Comparison of ENCODE assay signal across 30 mouse cellular contexts in the genomic region with DNA sequence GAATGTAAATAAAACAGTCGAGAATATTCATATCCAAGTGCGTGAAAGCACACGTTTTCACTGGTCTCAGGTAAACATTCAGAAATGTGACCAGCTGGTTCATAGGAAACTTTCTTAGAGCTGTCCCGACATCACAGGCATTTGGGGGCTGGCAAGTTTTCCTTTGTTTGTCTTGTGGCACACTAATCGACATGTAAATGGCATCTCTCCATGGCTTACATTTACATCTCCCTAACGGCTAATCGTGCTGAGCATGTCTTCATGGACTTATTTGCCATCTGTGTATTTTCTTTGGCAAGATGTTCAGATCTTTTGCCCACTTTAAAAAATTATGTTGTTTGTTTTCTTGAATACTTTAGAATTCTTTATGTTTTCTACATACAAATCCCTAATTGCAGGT. TPM values are rescaled to one million over a fixed set of nuclear protein-coding genes. Genes with fewer than 3 reads are reported as not detected.
"Had no signal": no experiment of that assay in that cellular context is flagged by ENCODE, and none has a peak within 500 bp of the region (broad histone marks: within the 10 kb centered on the region; RNA-seq: fewer than 3 reads in every experiment).

No protein-coding gene starts in this region.

- ATAC-seq: forebrain, embryonic 15.5 days had no signal

- H3K9me3 ChIP-seq: embryonic facial prominence, embryonic 10.5 days; embryonic facial prominence, embryonic 12.5 days; embryonic facial prominence, embryonic 13.5 days; embryonic facial prominence, embryonic 15.5 days; forebrain, embryonic 10.5 days; forebrain, embryonic 12.5 days; forebrain, embryonic 15.5 days; heart, embryonic 10.5 days had no signal

- H3K4me3 ChIP-seq: embryonic facial prominence, embryonic 10.5 days; embryonic facial prominence, embryonic 12.5 days; embryonic facial prominence, embryonic 13.5 days; embryonic facial prominence, embryonic 15.5 days; erythroblast, embryonic 14.5 days; forebrain, embryonic 10.5 days; forebrain, embryonic 12.5 days; forebrain, embryonic 15.5 days; gastrocnemius, adult 2 months; heart, adult 2 months; heart, embryonic 10.5 days had no signal

- DNase-seq: cerebellum, adult 8-10 months; cerebellum, adult 9-10 months; cerebellum, adult 9-11 months; cerebellum, postnatal 10 days; cerebellum, postnatal 14 days; cerebellum, postnatal 25 days; cerebellum, postnatal 36 days; embryo, embryonic 11 days; gastrocnemius, adult 2 months; gastrocnemius, postnatal 10 days; gastrocnemius, postnatal 14 days; gastrocnemius, postnatal 25 days; gastrocnemius, postnatal 36 days; heart, adult 11 months; heart, adult 18-20 months; heart, adult 2 months had no signal

- H3K4me2 ChIP-seq: embryonic facial prominence, embryonic 12.5 days; embryonic facial prominence, embryonic 13.5 days; embryonic facial prominence, embryonic 15.5 days; forebrain, embryonic 12.5 days; forebrain, embryonic 15.5 days; heart, embryonic 11.5 days had no signal

- H3K36me3 ChIP-seq: embryonic facial prominence, embryonic 10.5 days; embryonic facial prominence, embryonic 12.5 days; embryonic facial prominence, embryonic 13.5 days; embryonic facial prominence, embryonic 15.5 days; forebrain, embryonic 10.5 days; forebrain, embryonic 12.5 days; forebrain, embryonic 15.5 days; heart, embryonic 10.5 days had no signal

- H3K9ac ChIP-seq: embryonic facial prominence, embryonic 12.5 days; embryonic facial prominence, embryonic 13.5 days; embryonic facial prominence, embryonic 15.5 days; forebrain, embryonic 12.5 days; forebrain, embryonic 15.5 days had no signal

- H3K4me1 ChIP-seq: embryonic facial prominence, embryonic 10.5 days; embryonic facial prominence, embryonic 12.5 days; embryonic facial prominence, embryonic 13.5 days; embryonic facial prominence, embryonic 15.5 days; forebrain, embryonic 10.5 days; forebrain, embryonic 12.5 days; heart, embryonic 10.5 days had no signal

- H3K27ac ChIP-seq: embryonic facial prominence, embryonic 10.5 days; embryonic facial prominence, embryonic 12.5 days; embryonic facial prominence, embryonic 13.5 days; embryonic facial prominence, embryonic 15.5 days; forebrain, embryonic 10.5 days; forebrain, embryonic 12.5 days; forebrain, embryonic 15.5 days; gastrocnemius, adult 2 months; heart, adult 2 months; heart, embryonic 10.5 days had no signal

- H3K27me3 ChIP-seq: embryonic facial prominence, embryonic 12.5 days; embryonic facial prominence, embryonic 13.5 days; embryonic facial prominence, embryonic 15.5 days; forebrain, embryonic 15.5 days had no signal

RNA-seq across cellular contexts. Expression of a gene that starts 49.2 kb away (rescaled TPM):
- total RNA-seq: common myeloid progenitor, adult 5-6 weeks; gastrocnemius, adult 18-20 months; gastrocnemius, adult 2 months; gastrocnemius, adult 8-10 months; gastrocnemius, postnatal 36 days; granulocyte monocyte progenitor cell, adult 5-6 weeks had no signal
- polyA plus RNA-seq: erythroblast, embryonic 14.5 days had no signal
